Mouse (Mus musculus): ENCODE measurements around the gene Fcgr4. TPM values are rescaled to one million over a fixed set of nuclear protein-coding genes. Genes with fewer than 3 reads are reported as not detected.

Gene Fcgr4
- polyA plus RNA-seq, 1 experiment from 2014 or later: 1.3 TPM

- H3K36me3 ChIP-seq: no peaks in the 10 kb centered on the region
- H3K9me3 ChIP-seq (replicated peaks): no peaks in the 10 kb centered on the region
- H3K27me3 ChIP-seq (replicated peaks): peaks cover under 1% of the 10 kb centered on the region; the same call in 1 of the 2 replicates
- WGBS (ENCODE audit: insufficient replicate concordance): under 1% methylated on average over 47 of the region's 47 CpGs
- ATAC-seq: peak; percentile 70
- peak overlapping the region; percentile 79 for H3K9ac ChIP-seq
- H3K4me3 ChIP-seq: peak overlapping the region; percentile 79
- peak overlapping the region; percentile 80 for H3K4me2 ChIP-seq
- peaks cover 34% of the 10 kb centered on the region for H3K4me1 ChIP-seq
- H3K27ac ChIP-seq: peak overlapping the region; percentile 83
Observed at GRCm38 (mm10) chr1:171037861-171038721, 19.4 kb downstream of the Fcgr4 start.

GRCm38 (mm10) chr1:171039135-171039534 is 20.4 kb downstream of the Fcgr4 start:
- no peak for ATAC-seq
- Histone ChIP-seq H3K4me3 (no peak overlapping the region), H3K27me3 (replicated peaks) (no peaks in the 10 kb centered on the region; the same call in 1 of the 2 replicates), H3K4me1 (peaks cover 32% of the 10 kb centered on the region), H3K27ac (no peak overlapping the region), H3K4me2 (peak overlapping the region; percentile 80), H3K9me3 (replicated peaks) (no peaks in the 10 kb centered on the region), H3K36me3 (no peaks in the 10 kb centered on the region), H3K9ac (no peak overlapping the region)
- WGBS (ENCODE audit: insufficient replicate concordance): 66% methylated on average over 6 of the region's 6 CpGs

DNA sequence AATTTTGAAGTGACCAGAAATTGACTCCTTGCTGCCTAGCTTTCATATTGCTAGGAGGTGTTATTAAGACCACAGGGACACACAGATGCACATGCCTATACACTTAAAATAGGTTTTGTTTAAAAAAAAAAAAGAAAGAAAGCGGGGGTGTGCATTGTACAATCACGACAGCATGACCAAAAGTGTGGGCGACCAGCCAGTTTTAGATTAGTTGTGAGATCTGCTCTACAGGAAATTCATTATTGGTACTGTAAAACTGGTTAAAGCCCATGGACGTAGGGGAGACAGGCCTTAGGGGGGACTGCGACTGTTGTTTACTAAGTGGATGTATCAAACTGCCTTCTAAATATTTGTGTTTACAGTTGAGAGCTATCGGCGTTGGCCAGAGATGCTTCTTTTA is 21.2 kb downstream of the Fcgr4 start:
- Histone ChIP-seq H3K9ac (no peak overlapping the region), H3K4me1 (peaks cover 25% of the 10 kb centered on the region), H3K4me2 (no peak overlapping the region), H3K4me3 (no peak overlapping the region), H3K27me3 (replicated peaks) (no peaks in the 10 kb centered on the region; the same call in 1 of the 2 replicates), H3K9me3 (replicated peaks) (no peaks in the 10 kb centered on the region), H3K36me3 (no peaks in the 10 kb centered on the region), H3K27ac (no peak overlapping the region)
- no peak for ATAC-seq
- WGBS (ENCODE audit: insufficient replicate concordance): 80% methylated on average over 7 of the region's 7 CpGs

DNA sequence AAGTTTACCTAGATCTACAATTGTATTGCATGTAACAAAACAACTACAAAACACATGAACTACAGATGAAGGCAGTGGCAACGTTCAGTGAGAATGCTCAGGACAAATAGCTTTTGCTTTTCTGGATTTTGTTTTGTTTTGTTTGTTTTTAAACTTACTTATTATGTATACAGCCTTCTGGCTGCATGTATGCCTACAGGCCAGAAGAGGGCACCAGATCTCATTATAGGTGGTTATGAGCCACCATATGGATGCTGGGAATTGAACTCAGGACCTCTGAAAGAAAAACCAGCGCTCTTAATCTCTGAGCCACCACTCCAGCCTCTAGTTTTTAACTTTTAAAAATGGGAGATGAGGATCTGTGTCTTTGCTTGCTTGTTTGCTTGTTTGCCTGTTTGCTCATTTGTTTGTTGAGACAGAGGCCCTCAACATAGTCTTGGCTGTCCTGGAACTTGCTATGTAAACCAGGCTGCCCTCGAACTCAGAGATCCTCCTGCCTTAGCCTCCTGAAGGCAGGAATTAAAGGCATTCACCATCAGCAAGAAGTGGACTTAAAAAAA is 25.0 kb downstream of the Fcgr4 start:
- no peak for ATAC-seq
- Histone ChIP-seq H3K27ac (peak overlapping the region; percentile 85; the same call in 1 of the 2 replicates), H3K36me3 (no peaks in the 10 kb centered on the region), H3K4me1 (peaks cover 13% of the 10 kb centered on the region), H3K9me3 (replicated peaks) (no peaks in the 10 kb centered on the region), H3K4me3 (peak overlapping the region; percentile 72), H3K27me3 (replicated peaks) (no peaks in the 10 kb centered on the region), H3K4me2 (peak overlapping the region; percentile 67), H3K9ac (peak overlapping the region; percentile 65; the same call in 1 of the 2 replicates)
- WGBS (ENCODE audit: insufficient replicate concordance): 57% methylated on average over 3 of the region's 3 CpGs

- no peaks in the 10 kb centered on the region for H3K27me3 ChIP-seq (replicated peaks)
- peak overlapping the region; percentile 72 for H3K4me3 ChIP-seq
- H3K4me1 ChIP-seq: peaks cover 13% of the 10 kb centered on the region
- H3K36me3 ChIP-seq: no peaks in the 10 kb centered on the region
- peak overlapping the region; percentile 85 for H3K27ac ChIP-seq
- peak overlapping the region; percentile 65 for H3K9ac ChIP-seq
- no peaks in the 10 kb centered on the region for H3K9me3 ChIP-seq (replicated peaks)
- ATAC-seq: peak; percentile 95
- WGBS (ENCODE audit: insufficient replicate concordance): under 1% methylated on average over 33 of the region's 33 CpGs
- H3K4me2 ChIP-seq: peak overlapping the region; percentile 67
Observed at GRCm38 (mm10) chr1:171044365-171045078, 25.8 kb downstream of the Fcgr4 start.

DNA sequence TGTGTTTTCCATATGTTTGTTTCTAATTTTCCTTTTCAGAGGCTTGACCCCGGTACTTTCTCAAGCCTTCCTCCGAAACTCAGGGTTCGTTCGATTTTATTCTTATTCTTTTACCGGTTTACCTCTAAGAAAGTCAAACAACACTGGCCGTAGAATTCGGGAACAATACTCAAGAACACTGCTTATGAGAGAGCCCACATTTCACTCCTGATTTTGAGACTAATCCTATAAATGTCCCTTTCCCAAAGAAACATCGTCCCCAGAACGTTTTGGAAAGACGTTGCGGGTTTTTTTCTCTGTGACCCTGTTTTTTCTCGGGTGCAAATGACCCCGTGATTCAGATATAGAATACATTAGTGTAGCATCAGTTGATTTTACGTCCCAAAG is 26.4 kb downstream of the Fcgr4 start:
- 9% methylated on average over 14 of the region's 14 CpGs for WGBS (ENCODE audit: insufficient replicate concordance)
- H3K27me3 ChIP-seq (replicated peaks): no peaks in the 10 kb centered on the region
- H3K4me3 ChIP-seq: peak overlapping the region; percentile 72
- no peak for ATAC-seq
- H3K27ac ChIP-seq: no peak overlapping the region
- peak overlapping the region; percentile 67 for H3K4me2 ChIP-seq
- no peaks in the 10 kb centered on the region for H3K36me3 ChIP-seq
- peak overlapping the region; percentile 65 for H3K9ac ChIP-seq
- H3K4me1 ChIP-seq: peaks cover 13% of the 10 kb centered on the region
- H3K9me3 ChIP-seq (replicated peaks): no peaks in the 10 kb centered on the region

DNA sequence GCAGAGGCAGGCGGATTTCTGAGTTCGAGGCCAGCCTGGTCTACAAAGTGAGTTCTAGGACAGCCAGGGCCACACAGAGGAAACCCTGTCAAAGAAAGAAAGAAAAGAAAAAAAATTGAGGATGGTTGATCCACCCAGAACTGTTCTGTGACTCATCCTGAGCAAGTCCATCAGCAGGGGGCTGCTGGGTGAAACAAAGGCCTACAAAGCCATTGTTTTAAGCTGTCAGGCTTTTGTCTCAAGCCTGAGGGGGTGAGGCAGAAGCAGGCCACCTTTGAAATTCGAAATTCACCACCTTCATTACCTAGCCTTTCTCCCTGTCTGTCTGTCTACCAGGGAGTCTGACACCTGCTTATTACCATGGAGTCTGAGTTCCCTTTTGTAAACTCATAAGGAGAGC is 27.8 kb downstream of the Fcgr4 start:
- Histone ChIP-seq H3K4me2 (no peak overlapping the region), H3K9me3 (replicated peaks) (no peaks in the 10 kb centered on the region), H3K27me3 (replicated peaks) (no peaks in the 10 kb centered on the region), H3K36me3 (no peaks in the 10 kb centered on the region), H3K9ac (no peak overlapping the region), H3K27ac (no peak overlapping the region), H3K4me1 (peaks cover 13% of the 10 kb centered on the region), H3K4me3 (no peak overlapping the region)
- WGBS (ENCODE audit: insufficient replicate concordance): 69% methylated on average over 3 of the region's 3 CpGs
- no peak for ATAC-seq

DNA sequence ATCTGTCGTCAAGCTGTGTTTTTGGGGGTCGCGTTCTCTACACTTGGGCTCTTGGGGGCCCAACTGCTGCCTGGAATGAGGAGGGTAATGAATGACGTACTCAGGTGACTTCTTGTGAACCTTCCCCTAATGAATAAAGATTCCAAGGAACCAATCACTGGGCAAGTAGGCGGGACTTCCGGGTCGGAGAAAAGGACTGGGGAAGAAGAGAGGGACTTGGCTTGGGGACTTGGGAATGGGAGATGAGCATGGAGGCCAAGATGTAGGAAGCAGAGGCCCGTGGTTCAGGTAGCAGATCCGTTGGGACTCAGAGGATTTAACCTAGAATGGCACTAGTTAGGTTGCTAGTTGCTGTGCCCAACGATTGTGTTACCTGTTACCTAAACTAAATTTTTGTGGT is 30.5 kb downstream of the Fcgr4 start:
- Histone ChIP-seq H3K27me3 (replicated peaks) (no peaks in the 10 kb centered on the region), H3K36me3 (no peaks in the 10 kb centered on the region), H3K9me3 (replicated peaks) (no peaks in the 10 kb centered on the region), H3K27ac (no peak overlapping the region), H3K4me2 (no peak overlapping the region), H3K4me1 (peaks cover 8% of the 10 kb centered on the region), H3K9ac (no peak overlapping the region), H3K4me3 (no peak overlapping the region)
- 61% methylated on average over 10 of the region's 10 CpGs for WGBS (ENCODE audit: insufficient replicate concordance)
- ATAC-seq: no peak

DNA sequence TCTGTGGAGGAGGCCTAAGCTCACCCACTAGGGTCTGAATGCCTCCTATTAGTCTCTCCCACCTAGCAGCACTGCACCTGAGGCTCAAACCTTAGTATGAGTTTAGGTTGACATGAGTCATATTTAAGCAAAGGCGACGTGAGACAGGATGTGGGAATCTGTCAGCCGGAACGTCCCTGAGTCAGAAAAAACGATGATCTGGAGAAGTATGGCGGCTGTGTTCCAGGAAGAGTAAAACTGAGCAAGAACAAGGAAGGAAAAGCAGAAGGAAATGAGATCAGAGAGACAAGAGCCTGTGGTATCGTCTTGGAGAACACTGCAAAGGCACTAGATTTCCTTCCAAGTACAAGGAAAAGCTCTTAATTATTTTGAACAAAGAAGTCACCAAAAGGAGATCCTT is 32.1 kb downstream of the Fcgr4 start:
- Histone ChIP-seq H3K9ac (no peak overlapping the region), H3K27ac (no peak overlapping the region), H3K27me3 (replicated peaks) (no peaks in the 10 kb centered on the region), H3K36me3 (no peaks in the 10 kb centered on the region), H3K4me2 (no peak overlapping the region), H3K9me3 (replicated peaks) (no peaks in the 10 kb centered on the region), H3K4me3 (no peak overlapping the region), H3K4me1 (no peaks in the 10 kb centered on the region; the same call in 1 of the 2 replicates)
- ATAC-seq: no peak
- 45% methylated on average over 7 of the region's 7 CpGs for WGBS (ENCODE audit: insufficient replicate concordance)

GRCm38 (mm10) chr1:171053305-171053704 is 34.6 kb downstream of the Fcgr4 start:
- no peak overlapping the region for H3K27ac ChIP-seq
- no peak overlapping the region for H3K9ac ChIP-seq
- ATAC-seq: no peak
- WGBS (ENCODE audit: insufficient replicate concordance): 72% methylated on average over 6 of the region's 6 CpGs
- no peaks in the 10 kb centered on the region for H3K27me3 ChIP-seq (replicated peaks)
- H3K4me1 ChIP-seq: no peaks in the 10 kb centered on the region; the same call in 1 of the 2 replicates
- no peaks in the 10 kb centered on the region for H3K9me3 ChIP-seq (replicated peaks)
- no peaks in the 10 kb centered on the region for H3K36me3 ChIP-seq
- H3K4me3 ChIP-seq: no peak overlapping the region
- no peak overlapping the region for H3K4me2 ChIP-seq

DNA sequence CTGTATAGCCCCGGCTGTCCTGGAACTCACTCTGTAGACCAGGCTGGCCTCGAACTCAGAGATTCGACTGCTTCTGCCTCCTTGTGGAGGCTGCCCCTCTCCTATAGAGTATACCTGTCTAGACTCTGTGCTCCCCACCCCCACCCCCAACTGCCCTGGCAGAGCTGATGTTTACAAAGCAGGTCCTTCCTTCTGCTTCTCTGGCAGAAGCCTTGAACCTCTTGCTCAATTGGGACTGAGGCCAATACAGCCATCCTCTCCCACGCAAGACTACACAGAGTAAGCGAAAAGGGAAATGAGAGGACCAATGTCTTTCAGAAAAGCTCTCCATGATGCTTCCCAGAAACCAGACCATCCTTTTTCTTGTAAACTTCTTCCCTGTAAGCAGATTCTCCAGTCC is 38.5 kb downstream of the Fcgr4 start:
- 67% methylated on average over 5 of the region's 5 CpGs for WGBS (ENCODE audit: insufficient replicate concordance)

GRCm38 (mm10) chr1:171059203-171059602 is 40.5 kb downstream of the Fcgr4 start:
- Histone ChIP-seq H3K4me2 (no peak overlapping the region), H3K4me1 (peaks cover 25% of the 10 kb centered on the region), H3K36me3 (no peaks in the 10 kb centered on the region), H3K9me3 (replicated peaks) (no peaks in the 10 kb centered on the region), H3K27ac (peak overlapping the region; percentile 33; the same call in 1 of the 2 replicates), H3K9ac (no peak overlapping the region), H3K4me3 (0 out of 2 replicates have a peak overlapping the region, but pooled peaks have one; percentile 13), H3K27me3 (replicated peaks) (peaks cover 6% of the 10 kb centered on the region)
- ATAC-seq: no peak
- 13% methylated on average over 2 of the region's 2 CpGs for WGBS (ENCODE audit: insufficient replicate concordance)

More for the DNA sequence above, 38.5 kb downstream of the Fcgr4 start:
- Histone ChIP-seq H3K27me3 (replicated peaks) (no peaks in the 10 kb centered on the region), H3K9ac (no peak overlapping the region), H3K4me2 (no peak overlapping the region), H3K4me3 (no peak overlapping the region), H3K4me1 (peaks cover 19% of the 10 kb centered on the region), H3K9me3 (replicated peaks) (no peaks in the 10 kb centered on the region), H3K27ac (no peak overlapping the region), H3K36me3 (no peaks in the 10 kb centered on the region)
- ATAC-seq: no peak
